Mouse (Mus musculus): Measurements from ENCODE around the gene Rars. TPM values are rescaled to one million over a fixed set of nuclear protein-coding genes. Genes with fewer than 3 reads are reported as not detected.

Gene Rars
- 1.5 and 4.2 TPM in 2 replicates for polyA plus RNA-seq (2012; ENCODE audit: low replicate concordance)

GRCm38 (mm10) chr11:35834022-35834760 is at the start of gene Rars:
Gene Rars, minus strand, starts transcription at chr11:35834506.

GRCm38 (mm10) chr11:35798874-35799273 is 35.4 kb downstream of the Rars start, which contains the start of gene Fbll1:
Gene Fbll1, minus strand, starts transcription at chr11:35798884.

GRCm38 (mm10) chr11:35769188-35769745 is 65.0 kb downstream of the Rars start, which contains the start of gene Pank3:
Gene Pank3, plus strand, starts transcription at chr11:35769484.

Other genes starting within 250 kb of the Rars start
- gene Pank3, start 65.0 kb downstream of the Rars start, polyA plus RNA-seq (2012; ENCODE audit: low replicate concordance), result 3.3 and 4.6 TPM in 2 replicates
- gene Fbll1, start 35.6 kb downstream of the Rars start, polyA plus RNA-seq (2012; ENCODE audit: low replicate concordance), result not detected in 2 replicates
- gene Wwc1, start 146.0 kb upstream of the Rars start, polyA plus RNA-seq (2012; ENCODE audit: low replicate concordance), result 0.07 and 0.90 TPM in 2 replicates

Data from hematopoietic multipotent progenitor cell, adult 10-12 weeks (in vitro differentiated cells).